Mouse (Mus musculus) thymus, adult 2 months (tissue): Measurements from ENCODE around the gene Batf2.

Experiments
- CTCF ChIP-seq: fragments of 200-500 bp; IDR thresholded peaks from 2 replicates; pipeline ENCODE4 v1.5.1; 2012; ENCODE audit warnings: mild to moderate bottlenecking, control low read depth, low read length, moderate library complexity, borderline replicate concordance; ENCODE audit not compliant: control insufficient read depth, poor library complexity, insufficient read depth; ENCODE audit errors: extremely low read depth
- POLR2A ChIP-seq: fragments of 200-500 bp; IDR thresholded peaks from 2 replicates; pipeline ENCODE4 v1.6.1; 2012; ENCODE audit warnings: mild to moderate bottlenecking, low read length, control low read depth, moderate library complexity; ENCODE audit not compliant: control insufficient read depth, poor library complexity, insufficient read depth; ENCODE audit errors: extremely low read depth

GRCm38 (mm10) chr19:6174771-6175170 is 34.0 kb downstream of the Batf2 start:
- no peak for TF ChIP-seq POLR2A
- TF ChIP-seq CTCF = no peak
